Mouse (Mus musculus): ENCODE results near the gene Egfl7. TPM values are rescaled to one million over a fixed set of nuclear protein-coding genes. Genes with fewer than 3 reads are reported as not detected.

The Egfl7 gene
- polyA plus RNA-seq, 1 experiment from 2014 or later: 54.3 TPM

GRCm38 (mm10) chr2:26587044-26587405 is 7.2 kb downstream of the Egfl7 start:
- no peaks in the 10 kb centered on the region for H3K9me3 ChIP-seq (replicated peaks; ENCODE audit: control insufficient read depth, low read length)
- peak overlapping the region; percentile 59 for H3K4me3 ChIP-seq (ENCODE audit: low read depth, low read length)
- peak; percentile 56 for DNase-seq (ENCODE audit: low spot score)
- peak overlapping the region; percentile 69 for H3K4me2 ChIP-seq (ENCODE audit: low read depth, low read length)
- ATAC-seq (replicated peaks; ENCODE audit: insufficient number of reproducible peaks, low FRiP score, low TSS enrichment, low read depth): no peak; the same call in 1 of the 2 replicates
- peak overlapping the region; percentile 35; the same call in 1 of the 2 replicates for H3K27ac ChIP-seq (replicated peaks; ENCODE audit: low read depth, low read length)
- WGBS: 5% methylated on average over 11 of the region's 11 CpGs
- H3K4me1 ChIP-seq (ENCODE audit: control insufficient read depth, insufficient read depth, low read length): peaks cover 3% of the 10 kb centered on the region; the same call in 1 of the 2 replicates
- H3K9ac ChIP-seq (replicated peaks; ENCODE audit: low read length): peak overlapping the region; percentile 73
- H3K36me3 ChIP-seq (replicated peaks; ENCODE audit: control insufficient read depth, insufficient read depth, low read depth, low read length): no peaks in the 10 kb centered on the region
- H3K27me3 ChIP-seq (ENCODE audit: control insufficient read depth, insufficient read depth, low read length): no peaks in the 10 kb centered on the region

- peaks cover 3% of the 10 kb centered on the region; the same call in 1 of the 2 replicates for H3K4me1 ChIP-seq (ENCODE audit: control insufficient read depth, insufficient read depth, low read length)
- no peaks in the 10 kb centered on the region for H3K27me3 ChIP-seq (ENCODE audit: control insufficient read depth, insufficient read depth, low read length)
- no peak for DNase-seq (ENCODE audit: low spot score)
- 32% methylated on average over 4 of the region's 4 CpGs for WGBS
- H3K27ac ChIP-seq (replicated peaks; ENCODE audit: low read depth, low read length): 0 out of 2 replicates have a peak overlapping the region, but pooled peaks have one; percentile 8
- no peak overlapping the region for H3K4me3 ChIP-seq (ENCODE audit: low read depth, low read length)
- H3K4me2 ChIP-seq (ENCODE audit: low read depth, low read length): no peak overlapping the region
- H3K36me3 ChIP-seq (replicated peaks; ENCODE audit: control insufficient read depth, insufficient read depth, low read depth, low read length): no peaks in the 10 kb centered on the region
- no peak overlapping the region for H3K9ac ChIP-seq (replicated peaks; ENCODE audit: low read length)
- H3K9me3 ChIP-seq (replicated peaks; ENCODE audit: control insufficient read depth, low read length): no peaks in the 10 kb centered on the region
- no peak for ATAC-seq (replicated peaks; ENCODE audit: insufficient number of reproducible peaks, low FRiP score, low TSS enrichment, low read depth)
These were observed 8.8 kb downstream of the Egfl7 start for GRCm38 (mm10) chr2:26588573-26588972.

GRCm38 (mm10) chr2:26589284-26589683 is 9.5 kb downstream of the Egfl7 start:
- no peak overlapping the region for H3K9ac ChIP-seq (replicated peaks; ENCODE audit: low read length)
- H3K27ac ChIP-seq (replicated peaks; ENCODE audit: low read depth, low read length): no peak overlapping the region
- H3K4me3 ChIP-seq (ENCODE audit: low read depth, low read length): no peak overlapping the region
- no peaks in the 10 kb centered on the region for H3K27me3 ChIP-seq (ENCODE audit: control insufficient read depth, insufficient read depth, low read length)
- ATAC-seq (replicated peaks; ENCODE audit: insufficient number of reproducible peaks, low FRiP score, low TSS enrichment, low read depth) (no peak), DNase-seq (ENCODE audit: low spot score) (no peak)
- H3K36me3 ChIP-seq (replicated peaks; ENCODE audit: control insufficient read depth, insufficient read depth, low read depth, low read length): no peaks in the 10 kb centered on the region
- WGBS: 90% methylated on average over 10 of the region's 10 CpGs
- H3K4me2 ChIP-seq (ENCODE audit: low read depth, low read length): no peak overlapping the region
- peaks cover 3% of the 10 kb centered on the region; the same call in 1 of the 2 replicates for H3K4me1 ChIP-seq (ENCODE audit: control insufficient read depth, insufficient read depth, low read length)
- H3K9me3 ChIP-seq (replicated peaks; ENCODE audit: control insufficient read depth, low read length): no peaks in the 10 kb centered on the region

- ATAC-seq (replicated peaks; ENCODE audit: insufficient number of reproducible peaks, low FRiP score, low TSS enrichment, low read depth): no peak
- Histone ChIP-seq H3K9ac (replicated peaks; ENCODE audit: low read length) (no peak overlapping the region), H3K4me1 (ENCODE audit: control insufficient read depth, insufficient read depth, low read length) (peaks cover 3% of the 10 kb centered on the region; the same call in 1 of the 2 replicates)
These were observed 10.5 kb downstream of the Egfl7 start for GRCm38 (mm10) chr2:26590282-26590681.

GRCm38 (mm10) chr2:26590962-26591361 is 11.1 kb downstream of the Egfl7 start:
- H3K4me1 ChIP-seq (ENCODE audit: control insufficient read depth, insufficient read depth, low read length): peaks cover 3% of the 10 kb centered on the region; the same call in 1 of the 2 replicates
- H3K9ac ChIP-seq (replicated peaks; ENCODE audit: low read length): no peak overlapping the region
- no peaks in the 10 kb centered on the region for H3K9me3 ChIP-seq (replicated peaks; ENCODE audit: control insufficient read depth, low read length)
- 91% methylated on average over 7 of the region's 7 CpGs for WGBS
- no peaks in the 10 kb centered on the region for H3K36me3 ChIP-seq (replicated peaks; ENCODE audit: control insufficient read depth, insufficient read depth, low read depth, low read length)
- no peak for ATAC-seq (replicated peaks; ENCODE audit: insufficient number of reproducible peaks, low FRiP score, low TSS enrichment, low read depth)
- H3K4me2 ChIP-seq (ENCODE audit: low read depth, low read length): no peak overlapping the region
- no peak overlapping the region for H3K27ac ChIP-seq (replicated peaks; ENCODE audit: low read depth, low read length)
- H3K4me3 ChIP-seq (ENCODE audit: low read depth, low read length): no peak overlapping the region
- DNase-seq (ENCODE audit: low spot score): no peak
- no peaks in the 10 kb centered on the region for H3K27me3 ChIP-seq (ENCODE audit: control insufficient read depth, insufficient read depth, low read length)

More at GRCm38 (mm10) chr2:26590282-26590681, 10.5 kb downstream of the Egfl7 start:
- WGBS: 93% methylated on average over 7 of the region's 7 CpGs
- H3K36me3 ChIP-seq (replicated peaks; ENCODE audit: control insufficient read depth, insufficient read depth, low read depth, low read length): no peaks in the 10 kb centered on the region
- H3K4me2 ChIP-seq (ENCODE audit: low read depth, low read length): no peak overlapping the region
- no peak overlapping the region for H3K4me3 ChIP-seq (ENCODE audit: low read depth, low read length)
- no peaks in the 10 kb centered on the region for H3K9me3 ChIP-seq (replicated peaks; ENCODE audit: control insufficient read depth, low read length)
- DNase-seq (ENCODE audit: low spot score): no peak
- H3K27ac ChIP-seq (replicated peaks; ENCODE audit: low read depth, low read length): no peak overlapping the region
- H3K27me3 ChIP-seq (ENCODE audit: control insufficient read depth, insufficient read depth, low read length): no peaks in the 10 kb centered on the region

- H3K27me3 ChIP-seq (ENCODE audit: control insufficient read depth, insufficient read depth, low read length): no peaks in the 10 kb centered on the region
- no peaks in the 10 kb centered on the region for H3K9me3 ChIP-seq (replicated peaks; ENCODE audit: control insufficient read depth, low read length)
- no peak overlapping the region for H3K4me3 ChIP-seq (ENCODE audit: low read depth, low read length)
- peaks cover 3% of the 10 kb centered on the region; the same call in 1 of the 2 replicates for H3K4me1 ChIP-seq (ENCODE audit: control insufficient read depth, insufficient read depth, low read length)
- no peaks in the 10 kb centered on the region for H3K36me3 ChIP-seq (replicated peaks; ENCODE audit: control insufficient read depth, insufficient read depth, low read depth, low read length)
- no peak overlapping the region for H3K4me2 ChIP-seq (ENCODE audit: low read depth, low read length)
- 87% methylated on average over 12 of the region's 12 CpGs for WGBS
- no peak overlapping the region for H3K27ac ChIP-seq (replicated peaks; ENCODE audit: low read depth, low read length)
- no peak for DNase-seq (ENCODE audit: low spot score)
- ATAC-seq (replicated peaks; ENCODE audit: insufficient number of reproducible peaks, low FRiP score, low TSS enrichment, low read depth): no peak
- H3K9ac ChIP-seq (replicated peaks; ENCODE audit: low read length): no peak overlapping the region
These were observed 11.6 kb downstream of the Egfl7 start for GRCm38 (mm10) chr2:26591416-26591815.

- H3K9me3 ChIP-seq (replicated peaks; ENCODE audit: control insufficient read depth, low read length): no peaks in the 10 kb centered on the region
- no peak overlapping the region for H3K4me3 ChIP-seq (ENCODE audit: low read depth, low read length)
- no peaks in the 10 kb centered on the region; the same call in 1 of the 2 replicates for H3K4me1 ChIP-seq (ENCODE audit: control insufficient read depth, insufficient read depth, low read length)
- WGBS: 68% methylated on average over 9 of the region's 9 CpGs
- no peaks in the 10 kb centered on the region for H3K27me3 ChIP-seq (ENCODE audit: control insufficient read depth, insufficient read depth, low read length)
- no peak overlapping the region for H3K9ac ChIP-seq (replicated peaks; ENCODE audit: low read length)
- no peaks in the 10 kb centered on the region for H3K36me3 ChIP-seq (replicated peaks; ENCODE audit: control insufficient read depth, insufficient read depth, low read depth, low read length)
- ATAC-seq (replicated peaks; ENCODE audit: insufficient number of reproducible peaks, low FRiP score, low TSS enrichment, low read depth): no peak
- H3K27ac ChIP-seq (replicated peaks; ENCODE audit: low read depth, low read length): no peak overlapping the region
- no peak overlapping the region for H3K4me2 ChIP-seq (ENCODE audit: low read depth, low read length)
- no peak for DNase-seq (ENCODE audit: low spot score)
These were observed 13.6 kb downstream of the Egfl7 start for GRCm38 (mm10) chr2:26593211-26594021.

- Histone ChIP-seq H3K4me2 (ENCODE audit: low read depth, low read length) (no peak overlapping the region), H3K9ac (replicated peaks; ENCODE audit: low read length) (no peak overlapping the region), H3K4me1 (ENCODE audit: control insufficient read depth, insufficient read depth, low read length) (no peaks in the 10 kb centered on the region), H3K27ac (replicated peaks; ENCODE audit: low read depth, low read length) (no peak overlapping the region), H3K27me3 (ENCODE audit: control insufficient read depth, insufficient read depth, low read length) (no peaks in the 10 kb centered on the region), H3K9me3 (replicated peaks; ENCODE audit: control insufficient read depth, low read length) (no peaks in the 10 kb centered on the region), H3K4me3 (ENCODE audit: low read depth, low read length) (no peak overlapping the region), H3K36me3 (replicated peaks; ENCODE audit: control insufficient read depth, insufficient read depth, low read depth, low read length) (no peaks in the 10 kb centered on the region)
- peak; percentile 68 for DNase-seq (ENCODE audit: low spot score)
- ATAC-seq (replicated peaks; ENCODE audit: insufficient number of reproducible peaks, low FRiP score, low TSS enrichment, low read depth): no peak
- WGBS: 72% methylated on average over 9 of the region's 9 CpGs
These were observed 14.2 kb downstream of the Egfl7 start for GRCm38 (mm10) chr2:26594022-26594346.
